Mouse (Mus musculus): ENCODE data around the gene Hspb6.

The Hspb6 gene

DNA sequence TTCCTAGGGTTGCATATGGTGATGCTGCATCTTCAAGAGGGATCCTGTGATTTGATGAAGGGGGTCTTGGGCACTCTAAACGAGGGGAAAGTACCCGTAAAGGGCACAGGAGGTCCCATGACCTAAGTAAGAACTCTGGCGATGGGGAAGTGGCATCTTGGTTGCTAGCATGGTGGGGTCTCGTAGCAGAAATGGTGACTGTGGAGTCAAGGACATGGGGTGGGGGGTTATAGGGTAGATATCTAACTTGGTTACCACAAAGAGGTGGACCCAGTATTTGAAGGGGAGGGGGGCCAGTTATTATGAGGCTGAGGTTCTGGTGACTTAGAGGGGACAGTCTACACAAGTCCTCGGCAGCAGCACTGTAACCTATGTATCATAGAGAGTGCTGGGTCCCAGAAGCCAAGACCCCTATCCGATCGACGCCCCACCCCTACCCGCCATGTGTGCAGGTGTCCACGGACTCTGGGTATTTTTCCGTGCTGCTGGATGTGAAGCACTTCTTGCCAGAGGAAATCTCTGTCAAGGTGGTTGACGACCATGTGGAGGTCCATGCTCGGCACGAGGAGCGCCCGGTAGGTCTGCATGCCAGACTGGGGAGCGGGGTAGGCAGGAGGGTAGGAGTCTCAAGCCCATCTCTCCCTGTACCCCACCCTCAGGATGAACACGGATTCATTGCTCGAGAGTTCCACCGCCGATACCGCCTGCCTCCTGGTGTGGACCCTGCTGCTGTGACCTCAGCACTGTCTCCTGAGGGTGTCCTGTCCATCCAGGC, 2.0 kb downstream of the Hspb6 start:
- no peak for DNase-seq

DNA sequence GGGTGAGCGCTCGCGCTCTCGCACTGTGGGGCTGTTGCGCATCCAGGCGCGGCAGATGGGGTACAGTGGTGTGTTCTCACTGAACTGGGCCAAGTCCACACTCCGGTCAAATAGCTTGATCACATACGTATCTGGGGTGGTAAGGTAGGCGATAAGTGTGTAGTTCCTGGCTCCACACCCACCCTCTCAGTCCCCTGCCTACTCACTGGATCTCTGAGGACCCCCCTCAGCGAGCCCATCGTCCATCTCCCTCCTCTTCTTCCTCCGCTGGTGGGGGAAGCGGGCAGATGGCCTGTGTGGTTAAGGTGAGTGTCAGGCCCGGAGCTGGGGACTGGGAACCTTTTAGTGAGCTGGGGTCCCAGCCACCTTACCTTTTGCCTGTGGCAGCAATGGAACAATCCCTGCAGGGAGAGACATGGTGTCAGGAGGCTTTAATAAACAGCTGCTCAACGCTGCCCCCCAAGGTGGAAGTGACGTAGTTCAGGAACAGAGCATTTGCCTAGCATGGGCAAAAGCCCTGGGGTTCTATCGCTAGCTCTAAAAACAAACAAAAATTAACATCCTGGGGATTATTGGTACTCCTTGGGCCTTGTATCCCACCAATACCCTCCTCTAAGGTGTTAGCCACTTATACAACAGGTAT, 5.0 kb downstream of the Hspb6 start:
- DNase-seq = no peak

DNA sequence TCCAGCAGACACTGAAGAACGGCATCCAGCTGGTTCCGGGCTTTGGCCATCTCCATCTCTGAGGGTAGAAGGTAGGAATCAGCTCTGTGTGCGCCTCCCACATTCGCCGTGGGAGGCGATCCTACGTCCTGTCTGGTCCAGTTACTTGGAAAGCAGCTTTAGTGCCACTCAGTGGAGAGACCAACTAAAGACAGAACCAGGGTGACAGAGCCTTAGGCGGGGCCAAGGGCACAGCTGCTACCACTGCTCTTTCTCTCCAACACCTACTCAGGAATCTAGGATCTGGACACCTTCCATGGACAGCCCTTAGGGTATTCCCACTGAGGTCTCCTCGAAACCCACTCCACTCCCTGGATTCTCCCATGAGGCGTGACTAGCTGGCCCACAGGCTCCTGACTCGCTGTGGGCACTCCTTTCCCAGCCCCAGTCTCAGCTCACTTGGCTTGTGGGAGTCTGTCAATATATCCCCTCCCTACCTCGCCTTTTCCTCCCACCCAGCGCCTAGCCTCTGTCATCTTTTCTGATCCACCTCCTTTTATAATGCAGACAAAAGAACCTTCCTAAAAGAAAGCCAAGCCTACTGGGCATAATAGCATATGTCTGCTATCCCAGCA, 6.0 kb downstream of the Hspb6 start:
- no peak for DNase-seq

DNA sequence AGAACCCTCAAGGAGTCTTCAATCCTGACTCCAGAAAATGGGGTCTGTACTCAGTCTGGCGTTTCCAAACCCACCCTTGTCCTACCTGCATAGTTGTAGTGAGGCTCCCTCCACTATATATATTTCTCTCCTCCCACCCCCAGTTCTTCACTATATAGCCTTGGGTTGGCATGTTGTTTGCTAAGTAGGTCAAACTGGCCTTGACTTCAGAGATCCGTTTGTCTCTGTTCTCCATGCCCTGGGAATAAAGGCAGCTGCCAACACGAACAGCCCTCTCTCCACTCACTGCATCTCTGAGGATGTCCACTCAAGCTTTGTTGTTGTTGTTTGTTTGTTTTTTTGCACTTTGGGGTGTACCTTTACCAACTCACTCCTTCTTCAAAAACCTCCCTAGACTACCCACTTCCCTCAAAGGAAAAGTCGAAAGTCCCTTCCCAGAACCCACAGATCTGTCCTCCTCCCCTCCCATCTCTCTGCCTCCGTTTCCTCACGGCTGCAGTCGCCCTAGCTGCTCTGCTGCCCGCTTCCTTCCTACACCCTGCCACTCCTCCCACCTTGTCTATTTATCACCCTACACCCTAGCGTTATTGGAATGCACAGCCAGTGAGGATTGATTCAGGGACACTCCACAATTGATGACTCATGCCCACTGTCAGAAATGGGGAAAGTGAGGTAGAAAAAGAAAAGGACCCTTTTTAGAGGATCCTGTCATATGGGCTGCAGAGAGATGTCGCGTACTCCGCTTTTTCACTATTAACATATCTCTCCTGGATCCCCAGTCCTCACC, 6.9 kb downstream of the Hspb6 start:
- no peak for DNase-seq

DNA sequence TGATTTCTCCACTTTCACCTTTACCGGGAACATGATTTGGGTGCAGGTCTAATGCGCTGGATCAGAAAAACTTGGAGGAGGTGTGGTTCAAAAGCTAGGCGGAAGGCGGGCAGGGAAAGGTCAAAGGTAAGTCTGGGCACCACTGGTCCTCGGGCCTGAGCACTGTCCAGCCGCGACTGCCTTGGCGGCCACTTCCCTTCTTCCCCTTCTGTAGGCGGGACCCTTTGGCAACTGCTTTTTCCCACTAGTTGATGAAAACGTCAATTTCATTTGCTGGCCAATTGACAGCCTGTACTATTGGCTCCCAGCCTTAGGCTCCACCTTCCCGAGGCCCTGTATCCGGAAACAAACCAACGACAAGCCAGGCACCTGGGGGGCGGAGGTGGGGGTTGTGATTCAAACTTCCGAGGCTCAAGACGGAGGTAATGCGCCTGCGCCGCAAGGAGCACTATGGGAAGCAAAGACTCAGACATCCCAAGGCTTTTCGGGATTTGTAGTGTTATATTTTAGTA, 7.5 kb downstream of the Hspb6 start, which contains the start of gene Lin37:
Lin37 (minus strand) TSS at position 396 of the 512 bp plus-strand sequence.
- DNase-seq = peak; percentile 93

DNA sequence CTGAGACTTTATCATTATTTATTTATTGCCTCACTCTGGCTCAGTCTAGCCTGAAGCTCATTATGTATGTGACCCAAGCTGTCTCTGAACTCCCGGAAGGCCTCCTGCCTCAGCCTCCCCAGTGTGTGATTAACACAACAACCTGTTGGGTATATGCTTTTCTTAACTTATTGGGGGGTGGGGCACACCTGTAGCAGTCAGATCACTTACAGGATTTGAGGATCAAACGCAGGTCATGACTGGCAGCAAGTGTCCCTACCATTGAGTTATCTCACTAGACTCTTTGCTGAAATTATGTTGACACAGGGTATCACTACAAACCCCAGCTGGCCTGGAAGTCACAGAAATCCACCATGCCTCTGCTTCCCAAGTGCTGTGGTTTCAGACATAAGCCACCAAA, 8.3 kb downstream of the Hspb6 start:
- DNase-seq = no peak

DNA sequence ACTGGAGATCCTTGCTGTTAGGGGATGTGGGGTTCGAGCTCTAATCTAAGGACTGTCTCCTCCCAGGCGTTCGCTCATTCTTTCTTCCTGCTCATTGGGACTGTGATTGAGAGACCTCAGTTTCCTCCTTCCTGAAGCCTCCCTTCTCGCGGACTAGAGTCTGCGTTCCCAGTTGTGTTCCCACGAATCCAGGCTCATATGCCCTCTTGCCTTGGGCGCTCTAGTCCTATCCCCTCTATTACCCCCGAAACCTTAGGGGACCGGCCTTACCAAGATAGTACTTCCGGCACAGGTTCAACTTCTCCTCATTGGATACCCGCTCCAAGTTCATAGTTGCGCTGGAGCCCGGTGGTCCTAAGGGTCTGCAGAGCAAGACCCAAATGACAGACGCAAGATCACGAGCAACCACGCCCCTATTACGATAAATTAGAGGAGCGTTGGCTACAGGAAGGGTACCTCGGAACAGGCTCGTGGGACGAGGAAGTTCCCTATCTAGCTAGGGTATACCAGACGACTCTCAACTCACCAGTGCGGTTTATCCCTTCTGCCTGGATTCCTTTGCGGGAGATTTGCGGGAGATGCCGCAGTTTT, 10.6 kb downstream of the Hspb6 start:
- no peak for DNase-seq

DNA sequence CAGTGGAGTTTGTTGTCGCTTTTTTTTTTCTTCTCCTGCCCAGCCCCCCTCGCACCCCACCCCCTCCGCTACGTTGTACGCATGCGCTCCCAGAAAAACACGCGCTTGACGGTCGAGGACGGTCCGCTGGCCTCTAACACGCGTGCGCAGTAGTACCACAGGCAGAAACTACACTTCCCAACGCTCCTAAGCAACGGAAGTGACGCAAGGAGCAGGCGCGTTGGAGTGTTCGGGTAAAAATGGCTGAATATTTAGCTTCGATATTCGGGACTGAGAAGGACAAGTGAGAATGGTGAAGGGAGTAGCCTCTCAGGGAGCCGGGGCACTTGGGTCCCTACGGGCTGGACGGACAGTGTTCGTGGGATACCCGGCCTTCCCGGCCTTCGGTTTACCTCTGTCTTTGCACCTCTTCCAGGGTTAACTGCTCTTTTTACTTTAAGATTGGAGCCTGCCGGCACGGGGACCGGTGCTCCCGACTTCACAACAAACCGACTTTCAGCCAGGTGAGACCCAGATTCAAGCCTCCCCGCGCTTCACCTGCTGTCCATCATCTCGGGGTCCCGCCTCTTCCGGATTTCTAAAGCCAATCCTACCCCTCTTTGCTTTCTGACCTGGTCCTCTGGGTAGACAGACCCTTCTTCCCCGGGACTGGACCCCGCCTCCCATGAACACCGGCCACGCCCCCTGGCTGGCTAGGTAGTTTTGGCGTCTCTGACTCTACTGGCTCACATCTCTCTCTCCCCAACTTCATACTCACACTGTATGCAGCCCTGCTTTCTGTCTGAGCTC, 11.3 kb downstream of the Hspb6 start, which contains the start of the genes U2af1l4, Gm49396 and Psenen:
U2af1l4 (plus strand) TSS at position 185 of the 789 bp plus-strand sequence.
Gm49396 (plus strand) TSS at position 228 of the 789 bp plus-strand sequence.
Psenen (minus strand) TSS at position 511 of the 789 bp plus-strand sequence.
- peak; percentile 96 for DNase-seq

DNA sequence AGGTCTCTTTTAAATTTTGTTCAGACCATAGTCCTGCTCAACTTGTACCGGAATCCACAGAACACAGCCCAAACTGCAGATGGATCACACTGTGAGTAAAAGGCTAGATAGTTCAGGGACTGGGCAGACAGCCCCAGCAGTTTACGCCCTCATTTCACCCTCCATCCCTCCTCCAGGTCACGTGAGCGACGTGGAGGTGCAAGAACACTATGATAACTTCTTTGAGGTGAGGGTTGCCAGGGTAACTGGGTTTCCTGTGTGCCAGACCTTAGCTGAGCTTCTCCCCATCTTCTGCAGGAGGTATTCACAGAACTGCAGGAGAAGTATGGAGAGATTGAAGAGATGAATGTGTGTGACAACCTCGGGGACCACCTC, 11.9 kb downstream of the Hspb6 start:
- no peak for DNase-seq

DNA sequence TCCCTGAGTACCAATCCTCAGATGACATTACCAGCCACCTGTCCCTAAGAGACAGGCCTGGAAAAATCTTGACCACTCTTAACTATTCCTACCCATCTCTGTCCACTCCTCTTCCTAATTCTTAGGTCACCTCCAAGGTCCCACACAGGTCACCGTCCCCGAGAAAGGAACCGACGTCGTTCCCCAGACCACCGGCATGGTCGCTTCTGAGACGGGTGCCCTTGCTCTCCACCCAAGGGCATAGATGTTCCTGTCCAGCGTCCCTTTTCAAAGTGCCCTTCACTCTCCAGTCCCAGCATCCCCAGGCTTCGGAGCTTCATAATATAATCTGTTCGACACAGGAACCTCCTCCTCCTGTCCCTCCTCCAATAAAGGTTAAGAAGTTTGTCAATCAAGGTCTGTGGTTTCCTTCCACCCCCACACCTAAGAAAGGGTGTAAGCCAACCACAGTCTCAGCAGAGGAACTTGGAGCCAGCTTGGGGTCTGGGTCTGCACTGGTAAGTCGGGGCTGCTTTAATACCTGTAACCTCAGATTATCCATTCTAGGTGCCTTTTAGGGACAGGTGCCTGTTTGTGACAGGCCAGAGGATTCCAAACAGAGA, 13.1 kb downstream of the Hspb6 start, which contains the start of gene Igflr1:
Igflr1 (plus strand) TSS at position 458 of the 602 bp plus-strand sequence.
- DNase-seq = no peak

DNA sequence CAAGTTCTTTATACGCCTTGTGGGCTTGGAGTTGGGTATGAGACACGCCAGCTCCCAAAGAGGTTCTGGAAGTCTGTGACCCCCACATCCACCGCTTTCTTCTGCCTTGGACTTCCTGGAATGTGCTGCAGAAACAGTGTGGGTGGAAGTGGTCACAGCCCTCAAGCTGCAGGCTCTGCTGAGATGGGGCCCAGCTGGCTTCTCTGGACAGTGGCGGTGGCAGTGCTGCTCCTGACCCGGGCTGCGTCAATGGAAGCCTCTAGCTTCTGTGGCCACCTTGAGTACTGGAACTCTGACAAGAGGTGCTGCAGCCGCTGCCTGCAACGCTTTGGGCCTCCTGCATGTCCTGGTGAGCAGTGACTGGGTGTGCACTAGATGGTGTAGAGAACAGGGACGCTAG, 14.1 kb downstream of the Hspb6 start:
- no peak for DNase-seq

DNA sequence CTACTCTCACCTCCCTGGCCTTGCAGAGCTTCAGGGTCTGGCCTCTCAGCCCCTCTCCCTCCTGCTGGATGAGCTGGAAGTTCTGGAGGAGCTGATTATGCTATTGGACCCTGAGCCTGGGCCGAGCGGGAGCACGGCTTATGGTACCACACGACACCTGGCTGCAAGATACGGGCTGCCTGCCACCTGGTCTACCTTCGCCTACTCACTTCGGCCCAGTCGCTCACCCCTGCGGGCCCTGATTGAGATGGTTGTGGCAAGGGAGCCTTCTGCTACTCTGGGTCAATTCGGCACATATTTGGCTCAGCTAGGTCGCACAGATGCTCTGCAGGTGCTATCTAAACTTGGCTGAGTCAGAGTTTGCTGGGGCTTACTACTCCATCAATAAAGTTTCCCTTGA, 15.6 kb downstream of the Hspb6 start:
- no peak for DNase-seq

DNA sequence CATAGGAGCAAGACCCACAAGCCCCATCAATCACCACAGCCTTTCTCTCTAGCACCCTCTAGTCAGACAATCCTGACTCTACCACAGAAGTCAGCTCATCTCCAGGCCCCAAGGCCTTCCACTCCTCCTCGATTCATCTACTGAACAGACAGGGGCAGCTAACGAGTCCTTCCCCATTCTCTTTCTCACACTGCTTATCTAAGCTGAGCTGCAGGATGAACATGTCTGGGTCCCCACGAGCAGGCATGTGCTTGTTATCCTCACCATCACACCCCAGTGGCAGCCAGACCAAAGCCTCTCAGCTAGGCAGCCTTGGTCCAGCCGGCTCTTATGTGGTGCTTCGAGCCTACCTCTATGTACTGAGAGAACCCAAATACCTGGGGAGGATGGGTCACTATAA, 20.4 kb downstream of the Hspb6 start:
- DNase-seq = no peak

DNA sequence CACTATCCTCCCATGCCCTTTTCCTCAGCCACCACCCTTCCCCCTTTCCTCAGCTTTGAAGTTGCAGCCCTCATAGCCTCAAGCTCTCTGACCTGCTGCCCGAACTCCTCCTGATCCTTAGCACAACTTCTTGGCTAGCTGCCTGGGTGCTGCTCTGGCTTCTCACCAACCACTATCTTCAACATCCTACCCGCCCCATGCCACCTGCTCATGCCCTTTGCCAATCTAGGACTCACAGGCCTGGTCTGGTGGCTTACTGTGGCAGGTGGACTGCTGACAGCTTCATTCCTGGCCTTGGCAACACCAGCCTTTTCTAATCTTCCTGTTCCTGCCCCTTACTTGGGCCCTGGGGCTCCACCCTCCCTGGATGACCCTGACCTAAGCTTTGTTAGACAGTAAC, 21.0 kb downstream of the Hspb6 start:
- DNase-seq = no peak

DNA sequence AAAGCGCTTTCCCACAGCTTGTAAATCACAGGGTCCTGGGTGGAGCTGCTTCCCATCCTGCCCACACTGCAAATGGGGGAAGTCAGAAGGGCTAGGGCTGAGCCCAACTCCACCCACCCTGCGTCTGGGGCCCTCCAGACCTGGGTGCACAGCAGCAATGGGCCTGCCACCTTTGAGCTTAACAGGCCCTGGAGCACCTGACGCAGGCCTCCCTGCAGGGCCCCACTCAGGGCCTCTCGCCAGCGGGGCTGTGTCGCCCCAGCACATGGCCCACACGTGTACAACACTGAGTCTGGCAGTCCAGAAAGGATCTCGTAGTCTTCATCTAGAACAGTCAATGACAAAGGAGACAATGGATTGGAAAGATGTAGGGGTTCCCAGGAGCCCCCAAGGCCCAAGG, 28.0 kb downstream of the Hspb6 start:
- DNase-seq = no peak

DNA sequence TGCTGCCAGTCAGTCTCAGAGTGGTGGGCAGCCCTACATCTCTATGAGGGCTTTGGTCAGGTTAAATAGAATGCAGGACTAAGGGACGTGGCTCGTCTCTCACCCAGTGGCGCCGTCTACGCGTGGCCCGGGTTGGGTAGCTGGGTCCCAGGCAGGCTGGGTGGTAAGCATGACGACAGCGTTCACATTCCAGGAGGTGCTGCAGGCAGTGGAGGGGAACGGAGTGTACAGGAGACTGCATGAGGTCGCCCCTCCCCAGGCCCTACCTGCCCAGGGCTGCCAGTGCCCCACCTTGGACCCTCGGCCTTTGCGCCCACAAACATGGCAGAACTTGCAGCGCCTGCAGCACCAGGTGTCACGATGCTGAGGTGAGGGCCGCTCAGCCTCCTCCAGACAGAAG, 29.6 kb downstream of the Hspb6 start:
- no peak for DNase-seq

DNA sequence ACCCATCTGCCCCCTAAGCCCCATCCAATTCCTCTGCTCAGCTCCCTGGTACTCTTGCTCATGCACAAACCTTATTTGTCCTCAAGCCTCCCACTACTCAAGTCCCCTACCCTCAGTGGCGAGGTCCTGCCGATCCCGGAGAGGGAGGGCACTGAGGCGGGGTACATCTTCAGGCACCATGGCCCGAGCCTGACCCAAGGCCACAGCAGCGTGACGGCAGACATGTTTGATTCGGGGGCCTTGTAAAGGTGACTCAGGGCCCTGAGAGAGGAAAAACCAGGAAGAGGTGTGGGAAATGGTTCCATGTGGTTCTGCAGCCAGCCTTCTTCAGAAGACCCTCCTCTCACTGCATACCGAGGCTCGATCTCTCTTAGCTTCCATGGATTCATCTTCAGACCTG, 32.4 kb downstream of the Hspb6 start:
- DNase-seq = no peak

DNA sequence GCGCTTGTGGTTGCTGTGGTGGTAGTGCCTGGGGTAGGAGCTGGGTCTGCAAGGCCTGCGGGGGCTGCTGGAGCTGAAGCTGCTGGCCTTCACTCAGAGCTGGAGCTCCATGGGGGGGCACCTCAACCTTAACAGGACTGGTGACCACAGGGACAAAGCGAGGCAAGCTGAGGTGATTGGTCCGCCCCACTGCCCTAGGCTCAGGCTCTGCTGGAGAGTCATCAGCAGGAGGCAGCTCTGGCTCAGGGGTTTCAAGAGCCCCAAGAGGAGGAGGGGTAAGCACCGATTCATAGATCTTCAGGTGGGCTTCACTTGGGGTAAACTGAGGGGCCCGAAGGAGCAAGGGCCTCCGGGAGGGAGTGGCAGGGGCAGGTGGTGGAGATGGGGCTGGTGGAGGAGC, 33.2 kb downstream of the Hspb6 start:
- DNase-seq = no peak

DNA sequence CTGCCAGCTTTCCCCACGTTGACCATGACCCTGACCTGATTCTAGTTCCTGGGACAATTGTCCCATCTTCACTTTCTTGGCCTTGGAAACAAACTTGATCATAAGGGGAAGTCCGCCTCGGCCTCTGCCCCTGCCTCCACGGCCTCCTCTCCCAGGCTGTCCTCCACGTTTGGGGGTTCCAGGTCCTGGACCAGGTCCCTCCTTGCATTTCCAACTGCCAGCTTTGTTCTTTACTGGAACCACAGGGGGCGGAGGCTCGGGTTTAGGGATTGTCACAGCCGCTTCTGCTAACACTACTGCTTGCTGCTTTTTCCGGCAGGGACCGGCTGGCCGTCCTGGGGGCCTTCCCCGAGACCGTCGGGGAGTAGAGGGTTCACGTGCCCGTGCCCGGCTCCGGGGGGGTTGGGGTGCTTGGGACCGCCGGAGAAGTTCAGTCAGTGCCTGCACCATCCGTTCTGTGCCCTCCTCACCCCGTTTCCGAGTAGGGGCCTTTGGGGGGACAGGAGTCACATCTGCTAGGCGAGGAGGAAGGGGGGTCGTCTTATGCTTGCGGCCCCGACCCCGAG, 34.6 kb downstream of the Hspb6 start:
- no peak for DNase-seq

DNA sequence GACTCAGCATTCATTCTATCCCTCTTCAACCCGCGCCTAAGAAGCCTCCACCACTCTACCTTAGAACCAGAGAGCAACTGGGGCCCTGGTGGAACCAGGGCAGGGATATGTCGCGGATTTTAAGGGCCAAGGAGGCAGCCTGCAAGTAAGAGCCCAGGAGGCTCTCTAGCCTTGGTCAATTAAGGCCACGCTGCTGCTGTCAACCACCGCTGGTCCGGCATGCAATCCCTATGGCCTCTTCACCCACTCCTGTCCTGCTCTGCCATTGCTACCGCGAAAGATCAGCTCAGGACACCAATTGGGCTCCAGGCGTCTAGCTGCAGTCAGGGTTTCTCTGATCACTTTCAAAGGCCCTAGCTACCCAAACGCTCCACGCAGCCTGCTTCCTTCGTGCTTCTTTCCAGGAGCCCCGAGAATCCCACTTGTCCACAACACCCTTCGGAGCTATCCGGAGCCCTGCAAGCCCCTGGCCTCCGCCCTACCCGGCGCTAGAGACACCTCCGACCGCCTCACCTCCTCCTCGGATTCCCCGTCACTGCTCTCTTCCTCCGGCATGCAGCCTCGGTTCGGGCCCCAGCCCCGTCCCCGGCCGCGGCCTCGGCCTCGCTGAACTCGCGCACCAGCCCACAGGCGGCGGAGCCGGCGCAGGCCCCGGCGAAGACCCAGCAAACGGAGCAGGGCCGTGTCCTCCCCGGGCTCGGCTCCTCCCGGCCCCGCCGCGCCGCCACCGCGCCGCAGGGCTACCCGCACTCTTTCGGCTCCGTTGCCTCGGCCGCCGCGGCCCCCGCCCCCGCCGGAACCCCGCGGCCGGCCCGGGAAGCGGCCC, 36.1 kb downstream of the Hspb6 start:
- DNase-seq = peak; percentile 53
